Mouse (Mus musculus) midbrain, embryonic 10.5 days (tissue): ENCODE data around the gene Galntl6. TPM values are rescaled to one million over a fixed set of nuclear protein-coding genes. Genes with fewer than 3 reads are reported as not detected.
"Not testable (repeated sequence)": the region's sequence is repeated elsewhere in the genome, so short reads cannot be mapped to it uniquely, and the experiment has no call there.

ENCODE experiments used
- DNase-seq: peaks from one replicate; pipeline ENCODE4 v3.0.0-alpha.2; 2017; ENCODE audit warnings: low spot score
- H3K27ac ChIP-seq: fragments of 300-500 bp; sonication (generic); replicated peaks from 2 replicates; pipeline ENCODE4 v1.5.1; 2016; ENCODE audit warnings: mild to moderate bottlenecking
- H3K27me3 ChIP-seq: fragments of 300-500 bp; sonication (generic); 2 replicates; pipeline ENCODE4 v1.6.1; 2016; ENCODE audit warnings: low read depth, mild to moderate bottlenecking; ENCODE audit not compliant: poor library complexity, severe bottlenecking
- H3K36me3 ChIP-seq: fragments of 300-500 bp; sonication (generic); 2 replicates; pipeline ENCODE4 v1.6.1; 2016; ENCODE audit warnings: mild to moderate bottlenecking, moderate library complexity
- H3K4me1 ChIP-seq: fragments of 300-500 bp; sonication (generic); 2 replicates; pipeline ENCODE4 v1.6.1; 2016
- H3K4me3 ChIP-seq: fragments of 300-500 bp; sonication (generic); 2 replicates; pipeline ENCODE4 v1.5.1; 2016; ENCODE audit warnings: mild to moderate bottlenecking, moderate library complexity
- H3K9me3 ChIP-seq: fragments of 300-500 bp; sonication (generic); replicated peaks from 2 replicates; pipeline ENCODE4 v1.6.1; 2016; ENCODE audit warnings: mild to moderate bottlenecking
- WGBS: fragments of 180-500 bp; shearing (Covaris S2); methylation state at CpG from one replicate; pipeline ENCODE4 v1.1.7; 2016; 5-methylcytosine and 5-hydroxymethylcytosine counted together
- polyA plus RNA-seq: library from polyadenylated mRNA; unstranded; fragments of >200 nt; fragmentation: Nextera tagmentation; extraction: Ambion mirVana; gene quantifications from 2 replicates; pipeline ENCODE4 v1.2.1, GENCODE M21; 2016

Gene Galntl6
- polyA plus RNA-seq, 1 experiment from 2014 or later, result 0.37 TPM

- Histone ChIP-seq H3K36me3 (no peaks in the 10 kb centered on the region), H3K9me3 (no peaks in the 10 kb centered on the region), H3K4me3 (no peak overlapping the region), H3K27ac (no peak overlapping the region), H3K4me1 (peaks cover 13% of the 10 kb centered on the region), H3K27me3 (peaks cover 19% of the 10 kb centered on the region)
- 85% methylated on average over 7 of the region's 7 CpGs for WGBS
- no peak for DNase-seq
Measured at GRCm38 (mm10) chr8:57792246-57792645, 1120.2 kb downstream of the Galntl6 start.

- WGBS, result 44% methylated on average over 5 of the region's 5 CpGs
- no peaks in the 10 kb centered on the region for H3K9me3 ChIP-seq
- H3K4me3 ChIP-seq, result no peak overlapping the region
- peaks cover 12% of the 10 kb centered on the region for H3K27me3 ChIP-seq
- H3K36me3 ChIP-seq, result no peaks in the 10 kb centered on the region
- no peak for DNase-seq
- no peak overlapping the region for H3K27ac ChIP-seq
- H3K4me1 ChIP-seq, result peaks cover 13% of the 10 kb centered on the region
Measured at GRCm38 (mm10) chr8:57791309-57791721, 1121.1 kb downstream of the Galntl6 start.

GRCm38 (mm10) chr8:57779551-57779950, 1132.9 kb downstream of the Galntl6 start:
- Histone ChIP-seq H3K4me3 (no peak overlapping the region), H3K36me3 (no peaks in the 10 kb centered on the region), H3K9me3 (no peaks in the 10 kb centered on the region), H3K4me1 (no peaks in the 10 kb centered on the region), H3K27me3 (peaks cover 24% of the 10 kb centered on the region), H3K27ac (no peak overlapping the region)
- no peak for DNase-seq
- 87% methylated on average over 7 of the region's 7 CpGs for WGBS

- Histone ChIP-seq H3K27ac (no peak overlapping the region), H3K9me3 (no peaks in the 10 kb centered on the region), H3K27me3 (peaks cover 38% of the 10 kb centered on the region), H3K4me3 (no peak overlapping the region), H3K4me1 (0 out of 2 replicates have a peak, but pooled peaks cover under 1% of the 10 kb centered on the region), H3K36me3 (no peaks in the 10 kb centered on the region)
- 81% methylated on average over 7 of the region's 7 CpGs for WGBS
- no peak for DNase-seq
Measured at GRCm38 (mm10) chr8:57777988-57778721, 1134.3 kb downstream of the Galntl6 start.

DNA sequence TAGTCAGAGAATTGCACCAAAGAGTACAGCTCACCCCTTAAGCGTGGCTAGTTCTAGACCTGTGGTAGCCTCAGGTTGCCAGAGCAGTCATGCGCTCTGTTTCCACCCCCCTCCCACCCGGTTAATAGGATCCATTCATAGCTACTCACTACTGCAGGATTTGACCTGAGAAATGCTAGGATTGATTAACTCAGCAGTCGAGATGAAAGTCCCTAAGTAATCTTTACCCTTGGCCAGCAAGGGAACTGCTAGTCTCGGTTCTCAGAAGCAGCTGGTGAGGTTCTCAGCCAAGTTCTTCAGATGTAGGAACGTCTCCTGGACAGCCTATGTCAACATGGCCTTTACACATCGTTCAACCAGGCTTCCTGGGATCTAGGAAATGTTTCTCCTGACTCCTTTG, 1135.7 kb downstream of the Galntl6 start:
- peaks cover 7% of the 10 kb centered on the region; the same call in 1 of the 2 replicates for H3K4me1 ChIP-seq
- H3K27me3 ChIP-seq, result peaks cover 52% of the 10 kb centered on the region
- 55% methylated on average over 7 of the region's 7 CpGs for WGBS
- H3K27ac ChIP-seq, result no peak overlapping the region
- H3K4me3 ChIP-seq, result no peak overlapping the region
- no peak for DNase-seq
- no peaks in the 10 kb centered on the region for H3K36me3 ChIP-seq
- no peaks in the 10 kb centered on the region for H3K9me3 ChIP-seq

- Histone ChIP-seq H3K36me3 (no peaks in the 10 kb centered on the region), H3K27me3 (peaks cover 67% of the 10 kb centered on the region), H3K4me1 (peaks cover 9% of the 10 kb centered on the region), H3K4me3 (no peak overlapping the region), H3K9me3 (no peaks in the 10 kb centered on the region), H3K27ac (no peak overlapping the region)
- WGBS, result 45% methylated on average over 12 of the region's 12 CpGs
- DNase-seq, result no peak
Measured at GRCm38 (mm10) chr8:57772732-57773265, 1139.6 kb downstream of the Galntl6 start.

GRCm38 (mm10) chr8:57767541-57767940, 1144.9 kb downstream of the Galntl6 start:
- H3K4me1 ChIP-seq, result peaks cover 23% of the 10 kb centered on the region
- H3K27ac ChIP-seq, result no peak overlapping the region
- H3K27me3 ChIP-seq, result peaks cover 69% of the 10 kb centered on the region
- 30% methylated on average over 2 of the region's 2 CpGs for WGBS
- no peak overlapping the region for H3K4me3 ChIP-seq
- H3K36me3 ChIP-seq, result no peaks in the 10 kb centered on the region
- no peaks in the 10 kb centered on the region for H3K9me3 ChIP-seq
- no peak for DNase-seq

GRCm38 (mm10) chr8:57766471-57767065, 1145.9 kb downstream of the Galntl6 start:
- Histone ChIP-seq H3K4me1 (peaks cover 22% of the 10 kb centered on the region), H3K4me3 (no peak overlapping the region), H3K27me3 (peaks cover 60% of the 10 kb centered on the region), H3K36me3 (no peaks in the 10 kb centered on the region), H3K9me3 (no peaks in the 10 kb centered on the region), H3K27ac (no peak overlapping the region)
- no peak for DNase-seq
- 49% methylated on average over 10 of the region's 10 CpGs for WGBS

- Histone ChIP-seq H3K4me3 (no peak overlapping the region), H3K4me1 (peaks cover 22% of the 10 kb centered on the region), H3K9me3 (no peaks in the 10 kb centered on the region), H3K27me3 (peaks cover 59% of the 10 kb centered on the region), H3K27ac (no peak overlapping the region), H3K36me3 (no peaks in the 10 kb centered on the region)
- DNase-seq, result peak; percentile 20
- WGBS, result 24% methylated on average over 13 of the region's 13 CpGs
Measured at GRCm38 (mm10) chr8:57765726-57766351, 1146.6 kb downstream of the Galntl6 start.

DNA sequence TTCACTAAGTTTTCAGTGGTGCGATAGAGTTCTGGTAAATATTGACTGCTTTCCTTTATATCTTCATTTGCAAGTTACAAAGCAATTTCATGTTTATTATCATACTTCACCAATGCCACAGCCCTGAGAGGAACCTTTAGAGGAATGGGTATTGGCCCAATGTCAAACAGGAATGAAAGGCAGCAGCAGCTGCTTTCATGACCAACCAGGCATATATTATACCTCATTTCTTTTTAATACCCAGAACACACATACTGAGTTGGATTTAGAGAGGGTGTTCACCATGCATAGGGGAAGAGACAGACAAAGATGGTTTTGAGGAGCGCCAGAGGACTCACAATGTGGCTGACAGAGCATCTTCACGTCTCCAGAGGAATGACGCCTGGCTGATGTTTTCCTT, 1147.2 kb downstream of the Galntl6 start:
- 82% methylated on average over 4 of the region's 4 CpGs for WGBS
- DNase-seq, result no peak
- no peaks in the 10 kb centered on the region for H3K36me3 ChIP-seq
- H3K4me1 ChIP-seq, result peaks cover 22% of the 10 kb centered on the region
- peaks cover 55% of the 10 kb centered on the region for H3K27me3 ChIP-seq
- H3K9me3 ChIP-seq, result no peaks in the 10 kb centered on the region
- H3K4me3 ChIP-seq, result no peak overlapping the region
- H3K27ac ChIP-seq, result no peak overlapping the region

DNA sequence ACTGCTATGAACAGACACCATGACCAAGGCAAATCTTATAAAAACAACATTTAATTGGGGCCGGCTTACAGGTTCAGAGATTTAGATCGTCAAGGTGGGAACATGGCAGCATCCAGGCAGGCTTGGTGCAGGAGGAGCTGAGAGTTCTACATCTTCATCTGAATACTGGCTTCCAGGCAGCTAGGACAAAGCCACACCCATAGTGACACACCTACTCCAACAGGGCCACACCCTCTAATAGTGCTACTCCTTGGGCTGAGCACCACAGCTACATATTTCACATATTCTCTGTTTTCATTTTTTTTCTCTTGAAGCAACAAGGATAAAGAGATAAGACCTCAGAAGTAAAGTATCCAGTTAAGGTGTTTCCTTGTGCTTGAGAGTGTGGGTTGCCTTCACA, 1149.8 kb downstream of the Galntl6 start:
- H3K4me3 ChIP-seq, H3K36me3 ChIP-seq, DNase-seq, H3K27ac ChIP-seq, H3K9me3 ChIP-seq: not testable (repeated sequence)
- peaks cover 21% of the 10 kb centered on the region for H3K4me1 ChIP-seq
- peaks cover 29% of the 10 kb centered on the region for H3K27me3 ChIP-seq
- WGBS, result 84% methylated on average over 2 of the region's 2 CpGs

DNA sequence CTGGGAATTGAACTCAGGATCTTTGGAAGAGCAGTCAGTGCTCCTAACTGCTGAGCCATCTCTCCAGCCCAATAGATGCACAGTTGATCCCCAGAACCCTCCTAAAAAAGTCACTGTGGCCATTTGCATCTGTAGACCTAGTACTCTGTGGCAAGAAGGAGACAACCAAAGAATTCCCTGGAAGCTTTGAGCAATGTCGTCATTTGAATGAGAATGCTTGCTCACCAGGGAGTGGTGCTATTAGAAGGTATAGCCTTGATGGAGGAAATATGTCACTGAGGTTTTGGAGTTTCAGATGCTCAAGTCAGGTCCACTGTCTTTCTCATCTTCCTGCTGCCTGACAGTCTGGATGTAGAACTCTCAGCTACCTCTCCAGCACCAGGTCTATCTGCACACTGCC, 1151.5 kb downstream of the Galntl6 start:
- H3K27me3 ChIP-seq, result peaks cover 14% of the 10 kb centered on the region

GRCm38 (mm10) chr8:57758857-57759256, 1153.6 kb downstream of the Galntl6 start:
- no peak overlapping the region for H3K4me3 ChIP-seq
- no peaks in the 10 kb centered on the region for H3K27me3 ChIP-seq
- no peak overlapping the region for H3K27ac ChIP-seq
- DNase-seq, result no peak
- peaks cover 9% of the 10 kb centered on the region for H3K4me1 ChIP-seq
- H3K36me3 ChIP-seq, result no peaks in the 10 kb centered on the region
- H3K9me3 ChIP-seq, result no peaks in the 10 kb centered on the region

More for the DNA sequence above, 1151.5 kb downstream of the Galntl6 start:
- Histone ChIP-seq H3K9me3 (no peaks in the 10 kb centered on the region), H3K36me3 (no peaks in the 10 kb centered on the region), H3K27ac (no peak overlapping the region), H3K4me3 (no peak overlapping the region), H3K4me1 (peaks cover 9% of the 10 kb centered on the region)
- WGBS, result 71% methylated on average over 1 of the region's 1 CpGs
- no peak for DNase-seq
